Mouse (Mus musculus) frontal cortex, postnatal 25 days (tissue): ENCODE results near the gene Atp1b3.
"Not testable (repeated sequence)": the region's sequence is repeated elsewhere in the genome, so short reads cannot be mapped to it uniquely, and the experiment has no call there.

Source experiments
- DNase-seq, 2 experiments: peaks; one replicate each; pipeline ENCODE4 v3.0.0; 2022; ENCODE audit warnings: low spot score in 2 of 2

The Atp1b3 gene

DNA sequence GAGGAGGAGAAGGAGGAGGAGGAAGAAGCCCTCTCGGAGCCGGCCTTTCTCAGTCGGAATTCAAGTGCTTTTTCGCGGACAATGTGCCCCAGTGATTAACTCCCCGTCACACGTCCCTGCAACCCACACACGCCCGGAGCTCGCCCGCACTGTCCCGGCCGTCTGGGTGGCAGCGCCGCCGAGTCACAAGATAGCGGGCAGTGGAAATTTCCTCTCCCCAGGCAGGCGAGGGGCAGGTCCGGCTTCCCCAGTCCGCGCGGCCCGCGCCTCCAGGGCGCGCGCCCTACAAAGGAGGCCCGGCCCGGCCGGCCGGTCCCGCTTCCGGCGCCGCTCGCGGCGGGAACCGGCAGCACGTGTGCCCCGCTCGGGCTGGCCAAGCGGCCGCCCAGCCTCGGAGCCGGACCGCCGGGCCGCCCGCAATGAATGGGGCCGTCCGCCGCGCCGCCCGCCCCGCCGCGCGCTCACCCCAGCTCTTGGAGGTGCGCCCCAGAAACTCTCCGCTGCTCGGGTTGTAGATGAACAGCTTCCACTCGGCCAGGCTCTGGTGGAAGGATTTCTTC is 581 bp downstream of the Atp1b3 start:
- DNase-seq, result peak; percentile 27 to 45

DNA sequence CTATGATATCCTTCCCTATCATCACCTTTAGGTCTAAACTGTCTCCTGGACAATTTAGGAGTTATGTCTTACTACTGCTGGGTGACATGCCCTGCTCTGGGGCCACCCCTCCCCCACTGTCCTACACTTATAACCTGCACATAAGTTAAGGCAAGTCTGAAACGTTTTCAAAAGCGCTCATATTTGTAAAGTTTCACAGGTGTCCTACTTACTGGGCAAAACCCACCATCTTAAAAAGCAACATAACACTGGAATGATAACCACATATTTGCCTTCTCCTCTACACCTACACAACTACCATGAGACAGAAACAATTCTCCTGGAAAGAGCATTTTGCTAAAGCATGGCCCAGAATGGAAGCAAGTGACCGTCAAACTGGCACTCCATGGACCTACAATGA is 4.2 kb downstream of the Atp1b3 start:
- DNase-seq, result no peak

DNA sequence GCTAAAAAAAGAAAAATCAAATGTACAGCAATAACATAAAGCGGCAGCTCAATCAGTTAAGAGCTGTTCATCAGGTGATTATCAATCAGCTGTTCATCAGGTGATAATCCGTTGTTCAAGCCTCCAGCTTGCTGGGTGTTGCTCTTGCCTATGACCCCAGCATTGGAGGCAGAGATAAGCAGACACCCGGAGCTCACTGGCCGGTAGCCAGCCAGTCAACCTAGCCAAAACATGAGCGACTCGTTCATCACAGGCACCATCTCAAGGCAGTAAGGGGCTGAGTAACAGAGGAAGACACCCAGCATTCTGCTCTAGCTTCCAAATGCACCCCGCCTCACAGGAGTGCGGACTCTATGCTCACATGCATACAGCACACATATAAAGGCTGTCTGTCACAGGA is 10.4 kb downstream of the Atp1b3 start:
- DNase-seq, result no peak

DNA sequence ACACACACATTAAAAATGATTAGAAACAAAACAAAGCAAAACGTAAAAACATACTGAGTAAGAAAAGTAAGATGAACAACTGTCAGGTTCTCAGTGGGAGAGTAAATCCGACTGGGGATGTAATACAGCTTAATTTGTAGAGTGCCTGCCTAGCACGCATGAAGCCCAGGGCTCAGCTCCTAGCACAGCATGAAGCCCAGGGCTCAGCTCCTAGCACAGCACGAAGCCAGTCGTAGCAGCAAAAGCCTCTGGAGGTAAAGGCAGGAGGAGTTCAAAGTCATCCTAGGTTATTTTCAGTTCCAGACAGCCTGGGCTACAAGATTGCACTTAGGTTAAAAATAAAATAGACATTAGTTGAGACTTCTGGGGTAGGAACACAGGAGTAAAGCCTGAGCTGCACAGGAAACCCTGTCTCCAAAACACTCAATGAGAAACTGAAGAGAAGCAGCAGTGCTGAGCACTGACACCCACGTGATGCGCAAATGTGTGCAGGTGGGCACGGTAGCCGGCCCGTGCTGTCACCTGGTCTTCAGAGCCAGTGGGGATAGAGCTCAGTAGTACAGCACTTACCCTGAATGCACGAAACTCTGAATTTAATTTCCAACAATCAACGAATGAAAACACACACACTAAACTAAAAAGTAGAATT is 11.0 kb downstream of the Atp1b3 start:
- no peak for DNase-seq

DNA sequence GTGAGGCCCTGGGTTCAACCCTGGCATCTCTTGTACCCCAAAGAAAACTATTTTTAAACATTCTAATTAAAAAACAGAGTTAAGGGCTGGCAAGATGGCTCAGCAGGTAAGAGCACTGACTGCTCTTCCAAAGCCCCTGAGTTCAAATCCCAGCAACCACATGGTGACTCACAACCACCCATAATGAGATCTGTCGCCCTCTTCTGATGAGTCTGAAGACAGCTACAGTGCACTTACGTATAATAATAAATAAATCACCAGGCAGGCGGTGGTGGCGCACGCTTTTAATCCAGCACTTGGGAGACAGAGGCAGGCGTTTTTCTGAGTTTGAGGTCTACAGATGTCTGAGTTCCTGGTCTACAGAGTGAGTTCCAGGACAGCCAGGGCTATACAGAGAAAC is 12.5 kb downstream of the Atp1b3 start:
- DNase-seq, result not testable (repeated sequence)

DNA sequence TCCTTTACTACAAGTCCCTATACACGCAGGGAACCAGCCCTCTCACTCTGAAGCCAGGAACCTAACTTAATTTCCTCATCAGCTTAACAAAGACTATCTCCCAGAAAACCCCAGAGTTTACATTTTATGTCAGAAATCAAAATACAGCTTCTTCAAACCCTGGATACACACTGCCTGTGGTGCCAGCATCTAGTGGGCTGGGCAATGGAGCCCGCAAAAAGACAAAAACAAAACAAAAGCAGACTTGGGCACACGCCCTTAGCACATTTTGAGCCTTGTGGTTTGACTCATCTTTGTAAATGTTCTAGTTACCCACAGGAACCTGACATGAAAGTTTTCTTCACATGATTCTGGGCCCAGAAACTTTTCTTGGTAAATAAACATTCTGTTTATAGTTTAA is 13.8 kb downstream of the Atp1b3 start:
- no peak for DNase-seq

DNA sequence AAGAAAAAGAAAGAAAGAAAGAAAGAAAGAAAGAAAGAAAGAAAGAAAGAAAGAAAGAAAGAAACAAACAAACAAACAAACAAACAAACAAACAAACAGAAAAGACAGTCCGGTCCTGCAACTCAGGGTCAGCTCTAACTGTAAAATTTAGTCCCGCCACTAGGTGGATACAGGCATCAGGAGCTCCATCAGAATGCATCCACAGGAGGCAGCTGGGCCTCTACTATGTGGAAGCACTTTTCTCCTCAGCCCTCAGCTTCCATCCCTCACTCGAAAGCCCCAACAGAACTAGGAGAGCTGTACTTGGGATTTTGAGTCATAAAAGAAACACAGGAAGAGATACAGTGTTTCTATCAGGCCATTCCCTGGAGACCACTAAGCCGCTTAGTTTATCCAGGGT is 14.2 kb downstream of the Atp1b3 start:
- DNase-seq, result no peak

DNA sequence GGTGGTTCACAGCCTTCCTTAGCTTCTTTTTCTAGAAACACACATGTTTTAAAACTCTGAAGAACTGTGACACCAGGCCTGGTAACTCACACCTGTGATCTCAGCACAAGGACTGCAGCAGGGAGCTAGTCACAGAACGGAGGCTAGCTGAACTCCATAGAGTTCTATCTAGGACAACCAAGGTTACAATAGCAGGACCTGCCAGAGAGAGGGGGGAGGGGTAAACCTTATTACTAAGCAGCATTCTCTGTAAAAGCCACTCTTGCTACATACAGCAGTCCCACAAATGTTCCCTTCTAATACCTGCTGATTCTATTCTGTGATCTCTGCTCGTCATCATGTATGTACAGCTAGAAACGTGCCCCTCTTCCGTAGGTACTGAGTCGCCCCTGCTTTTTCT is 15.4 kb downstream of the Atp1b3 start:
- DNase-seq, result no peak

DNA sequence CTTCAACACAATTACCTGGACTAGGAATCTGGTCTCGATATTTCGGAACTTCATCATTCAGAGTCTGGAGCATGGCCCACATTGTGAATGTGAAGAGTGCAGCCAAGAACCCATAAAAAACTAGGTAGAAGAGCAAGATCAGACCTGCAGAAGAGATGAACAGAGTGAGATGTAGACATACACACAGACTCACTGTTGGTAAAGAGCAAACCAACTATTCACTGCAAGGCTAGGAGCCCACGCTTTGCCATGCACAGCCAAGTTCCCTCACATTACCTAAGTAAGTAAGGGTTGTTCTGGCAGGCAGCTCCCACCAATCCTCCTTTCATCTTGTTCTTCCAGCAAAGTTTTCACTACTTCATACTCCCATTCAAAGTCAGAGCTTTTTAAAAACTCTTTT is 18.5 kb downstream of the Atp1b3 start:
- no peak for DNase-seq

DNA sequence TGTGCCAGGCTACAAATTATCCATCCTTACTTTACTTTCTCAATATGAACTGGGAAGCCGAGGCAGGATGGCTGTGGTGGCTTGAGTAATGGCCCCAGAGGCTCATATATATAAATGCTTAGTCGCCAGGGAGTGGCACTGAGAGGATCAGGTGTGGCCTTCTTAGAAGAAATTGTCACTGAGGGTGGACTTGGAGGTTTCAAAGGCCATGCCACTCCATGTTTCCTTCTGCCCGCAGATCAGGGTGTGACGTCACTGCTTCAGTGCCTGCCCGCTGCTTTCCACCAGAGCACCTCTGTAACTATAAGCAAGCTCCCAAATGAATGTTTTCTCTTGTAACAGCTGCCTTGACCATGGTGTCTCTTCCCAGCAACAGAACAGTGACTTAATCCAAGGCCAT is 33.1 kb downstream of the Atp1b3 start:
- no peak for DNase-seq

DNA sequence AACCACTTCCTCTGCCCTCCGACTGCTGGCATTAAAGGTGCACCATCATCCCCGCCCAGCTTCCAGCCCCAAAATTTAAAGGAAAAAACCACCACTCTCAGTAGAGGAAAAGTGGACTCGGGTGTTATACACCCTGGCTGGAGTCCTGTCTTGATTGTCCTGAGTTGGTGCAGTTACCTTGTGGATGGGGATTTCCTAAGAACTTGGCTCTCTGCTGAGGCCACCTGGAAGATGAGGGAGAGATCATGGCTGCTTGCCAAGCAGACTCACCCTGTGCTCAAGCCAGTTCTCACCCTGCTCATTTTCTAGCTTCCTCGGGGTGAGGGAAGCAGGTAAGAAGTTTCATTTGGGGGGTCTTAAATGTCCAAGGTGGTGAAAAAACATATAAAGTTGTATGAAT is 36.0 kb downstream of the Atp1b3 start:
- no peak for DNase-seq

DNA sequence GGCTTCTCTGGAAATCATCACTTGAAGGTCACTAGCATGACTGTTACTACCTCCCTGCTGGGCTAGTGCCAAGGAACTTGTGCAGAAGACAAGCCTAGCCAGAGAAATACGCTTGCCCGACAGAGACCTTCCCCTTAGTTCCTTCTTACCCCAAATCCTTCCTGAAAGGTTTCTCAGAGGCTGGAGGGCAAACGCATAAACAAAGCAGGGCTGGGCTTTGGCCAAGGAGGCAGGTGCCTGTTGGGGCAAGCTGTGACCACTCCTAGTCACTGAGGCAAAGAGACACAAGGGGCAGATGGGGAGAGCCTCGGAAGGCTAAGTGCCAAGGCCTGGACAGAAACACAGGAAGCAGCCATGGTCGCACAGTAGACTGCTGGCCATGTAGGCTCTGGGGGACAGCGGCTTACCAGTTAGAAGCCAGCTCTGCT is 37.7 kb downstream of the Atp1b3 start:
- DNase-seq, result no peak

DNA sequence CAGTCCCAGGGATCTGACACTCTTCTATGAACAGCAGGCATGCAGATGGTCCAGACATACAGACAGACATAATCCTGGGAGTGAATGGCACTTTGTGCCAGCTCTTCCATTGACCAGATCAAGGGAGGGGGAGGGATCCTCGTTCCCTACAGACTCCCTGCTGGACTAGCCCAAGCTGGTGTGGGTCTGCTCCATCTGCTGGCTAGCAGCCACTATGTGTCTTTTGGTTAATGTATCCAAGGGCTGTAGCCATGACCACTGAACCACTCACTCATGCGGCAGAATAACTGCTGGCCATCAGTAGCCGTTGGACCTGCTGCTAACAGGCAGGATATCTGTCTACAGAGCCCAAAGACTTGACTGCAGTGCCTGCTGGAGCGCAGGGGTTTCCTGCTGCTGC is 39.7 kb downstream of the Atp1b3 start:
- DNase-seq, result no peak

DNA sequence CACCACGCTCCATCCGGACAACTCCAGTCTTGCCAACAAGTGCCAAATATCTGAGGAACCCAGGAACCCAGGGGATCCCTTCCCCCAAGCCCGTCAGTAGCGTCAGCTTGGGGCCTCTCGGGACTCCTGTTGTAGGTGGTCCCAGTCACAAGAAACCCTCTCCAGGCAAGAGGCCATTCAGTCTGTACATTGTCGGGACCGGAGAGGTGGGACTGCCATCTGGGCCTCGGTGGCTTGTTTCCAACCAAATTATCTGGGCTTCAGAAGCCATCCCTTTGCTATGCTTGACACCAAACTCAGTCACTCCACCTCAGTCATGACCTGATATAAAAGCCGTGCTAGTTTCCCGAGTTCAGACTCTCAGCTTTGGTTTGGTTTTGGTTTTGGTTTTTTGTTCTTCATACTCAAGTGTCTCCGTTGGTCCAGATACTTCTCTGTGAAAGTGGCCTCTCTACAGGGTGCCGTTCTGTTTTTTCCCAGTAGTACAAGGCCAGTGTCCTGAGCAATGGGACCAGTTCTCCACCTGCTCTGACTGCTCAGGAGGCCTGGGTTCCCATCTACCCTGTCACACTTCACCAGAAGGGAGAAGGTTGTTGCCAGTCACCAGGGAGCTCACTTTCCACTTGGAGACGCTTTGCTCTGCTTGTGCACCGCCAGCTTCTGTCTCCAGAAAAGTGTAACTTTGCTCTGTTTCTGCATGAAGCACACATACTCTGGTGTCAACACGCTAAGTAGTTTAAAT is 41.7 kb downstream of the Atp1b3 start:
- DNase-seq, result no peak

DNA sequence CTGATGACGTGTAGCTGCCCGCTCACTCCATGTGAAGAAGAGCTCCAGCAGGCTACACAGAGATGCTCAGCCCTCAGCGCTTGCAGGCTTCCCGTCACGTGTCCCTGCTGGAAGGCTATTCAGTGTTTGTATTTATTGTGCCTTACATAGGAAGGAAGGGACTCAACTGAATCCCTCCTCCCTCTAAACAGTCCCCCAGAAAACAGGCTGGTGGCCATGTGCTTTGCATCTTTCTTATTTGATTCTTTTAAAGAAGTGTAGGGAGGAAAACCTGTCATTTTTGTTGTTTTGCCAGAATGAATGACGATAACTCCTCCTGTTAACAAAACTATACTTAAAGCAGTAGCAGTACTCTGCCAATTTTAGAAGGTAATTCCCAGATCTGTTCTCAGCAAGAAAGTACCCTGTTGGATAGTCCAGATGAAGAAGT is 43.7 kb downstream of the Atp1b3 start:
- DNase-seq, result no peak

DNA sequence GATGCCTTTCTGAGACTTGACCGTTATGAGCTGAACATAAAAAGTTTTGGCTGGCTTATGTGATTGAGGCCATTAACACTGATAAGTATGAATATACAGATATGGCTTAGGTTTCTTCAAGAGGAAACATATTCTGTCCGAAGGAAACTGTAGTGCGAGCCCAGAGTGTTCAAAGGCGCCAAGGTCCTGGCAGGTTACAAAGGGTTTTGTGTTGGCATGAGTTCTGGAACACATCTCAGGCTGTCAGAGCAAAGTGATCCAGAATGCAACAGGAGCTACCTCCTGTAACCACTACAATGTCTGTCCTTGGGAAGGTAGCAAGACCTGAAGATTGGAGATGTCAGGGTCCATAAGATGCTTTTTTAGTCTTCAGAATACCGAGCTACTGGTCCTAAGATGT is 44.9 kb downstream of the Atp1b3 start:
- DNase-seq, result no peak

DNA sequence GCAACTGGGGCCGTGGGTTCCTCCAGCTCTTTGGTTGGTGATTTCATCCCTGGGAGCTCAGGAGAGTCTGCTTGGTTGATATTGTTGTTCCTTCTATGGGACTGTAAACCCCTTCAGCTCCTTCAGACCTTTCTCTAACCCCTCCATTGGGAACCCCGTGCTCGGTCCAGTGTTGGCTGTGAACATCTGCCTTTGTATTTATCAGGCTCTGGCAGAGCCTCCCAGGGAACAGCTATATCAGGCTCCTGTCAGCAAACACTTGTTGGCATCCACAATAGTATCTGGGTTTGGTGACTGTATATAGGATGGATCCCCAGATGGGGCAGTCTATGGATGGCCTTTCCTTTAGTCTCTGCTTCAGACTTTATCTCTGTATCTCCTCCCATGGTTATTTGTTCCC is 52.2 kb downstream of the Atp1b3 start:
- no peak for DNase-seq

DNA sequence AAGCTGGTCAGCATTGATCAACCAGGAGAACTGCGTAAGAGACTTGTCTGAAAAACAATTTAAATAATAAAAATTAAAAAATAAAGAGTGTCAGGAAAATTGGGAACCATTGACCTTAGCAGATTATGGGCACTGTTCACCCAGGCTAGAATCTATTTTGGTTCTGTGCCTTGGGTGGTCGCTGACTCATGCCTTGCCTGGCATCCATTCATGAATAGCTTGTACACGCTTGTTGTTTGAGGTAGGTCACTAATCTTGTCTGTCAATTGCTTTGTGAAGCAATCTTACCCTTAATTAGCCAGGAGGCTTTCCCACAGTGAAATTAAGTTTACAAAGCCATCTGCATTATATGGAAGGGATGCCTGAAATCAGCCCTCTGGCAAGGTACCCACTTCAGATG is 55.4 kb downstream of the Atp1b3 start:
- DNase-seq, result no peak

DNA sequence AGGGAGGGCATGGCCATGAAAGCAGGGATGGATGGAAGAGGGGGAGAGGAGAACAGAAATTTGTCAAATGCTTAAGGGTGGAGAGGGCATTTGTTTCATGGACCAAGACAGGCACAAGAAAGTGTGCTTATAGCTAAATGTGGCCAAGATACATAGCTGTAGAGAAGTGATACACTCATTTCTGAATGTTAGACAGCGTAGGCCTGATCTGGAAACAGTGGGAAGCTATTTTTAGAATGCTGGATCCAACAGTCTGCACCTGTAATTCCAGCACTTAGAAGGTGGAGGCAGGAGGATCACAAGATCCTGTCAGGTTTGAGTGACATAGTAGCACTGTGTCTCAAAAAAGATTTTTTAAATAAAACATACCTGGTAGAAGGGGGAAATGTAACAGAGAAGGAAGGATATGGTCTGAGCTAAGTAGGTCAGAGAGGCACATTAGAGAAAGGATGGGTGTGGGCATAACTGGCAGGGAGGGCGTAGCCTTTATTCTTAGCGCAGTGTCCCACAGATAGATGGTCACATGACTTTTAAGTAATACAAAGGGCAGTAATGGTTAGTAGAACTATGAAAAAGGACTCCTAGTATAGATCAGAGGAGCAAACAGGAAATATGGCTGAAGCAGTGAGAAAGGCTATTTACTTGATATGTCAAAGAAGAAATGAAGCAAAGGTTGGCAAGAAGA is 64.8 kb downstream of the Atp1b3 start:
- no peak for DNase-seq

DNA sequence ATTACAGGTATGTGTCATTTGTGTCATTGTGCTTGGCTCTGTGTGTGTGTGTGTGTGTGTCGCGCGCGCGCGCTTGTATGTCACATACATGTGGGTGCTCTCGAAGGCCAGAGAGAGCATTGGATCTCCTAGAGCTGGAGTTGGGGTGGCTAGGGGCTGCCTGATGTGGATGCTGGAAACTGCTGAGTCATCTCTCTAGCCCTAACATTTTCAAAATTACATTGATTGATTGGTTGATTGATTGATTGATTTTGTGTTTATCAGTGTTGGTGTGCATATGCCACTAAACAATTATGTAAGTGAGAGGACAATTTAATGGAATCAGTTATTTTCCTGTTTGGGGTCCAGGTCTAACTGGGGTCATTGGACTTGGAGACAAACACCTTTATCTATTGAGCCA is 72.1 kb downstream of the Atp1b3 start:
- DNase-seq, result no peak

DNA sequence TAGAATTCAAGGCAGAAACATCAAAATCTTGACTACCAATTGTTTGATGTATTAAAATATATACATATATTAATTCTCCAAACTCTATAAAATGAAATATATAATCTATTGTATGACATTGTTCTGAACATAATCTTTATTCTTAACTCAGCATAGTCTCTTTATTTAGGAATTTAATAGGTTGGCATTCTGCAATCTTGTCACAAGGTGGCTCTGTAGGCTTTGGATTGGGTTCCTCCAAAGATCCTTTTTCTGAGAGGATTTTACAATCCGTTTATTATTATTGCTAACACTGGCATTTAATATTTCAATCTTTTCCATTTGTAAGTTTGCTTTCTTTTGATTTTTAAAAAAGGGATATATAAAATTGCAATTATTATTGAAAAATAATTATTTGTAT is 79.3 kb downstream of the Atp1b3 start:
- DNase-seq, result no peak
